Mouse (Mus musculus): ENCODE results near the gene Rexo1.

DNA sequence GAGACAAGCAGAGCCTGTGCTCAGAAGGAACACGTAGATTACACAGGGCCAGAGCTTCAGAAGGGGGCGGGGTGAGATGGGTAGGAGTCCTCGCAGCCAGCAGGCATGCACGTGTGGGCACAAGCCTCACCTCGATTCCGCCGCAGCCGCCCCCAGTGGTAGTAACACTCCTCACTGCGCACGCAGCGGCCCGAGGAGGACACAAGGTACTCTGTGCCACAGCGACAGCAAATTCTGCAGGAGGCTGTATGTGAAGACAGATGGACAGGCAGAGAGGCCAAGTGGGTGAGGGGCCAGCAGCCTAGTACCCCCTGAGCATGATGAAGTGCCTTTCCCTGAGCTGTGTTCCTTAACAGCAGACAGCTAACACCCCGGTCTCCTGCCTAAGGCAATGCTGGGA is 17.5 kb downstream of the Rexo1 start:
- TF ChIP-seq CTCF (IDR thresholded peaks at IDR 0.05; ENCODE audit: low read depth) (no peak), EP300 (IDR thresholded peaks at IDR 0.05; ENCODE audit: low read depth) (no peak)
